Mouse (Mus musculus) heart, adult 9 months (tissue): ENCODE results near the gene F2rl2.

Experiments used
- DNase-seq, 2 experiments: peaks; one replicate each; pipeline ENCODE4 v3.0.0; 2022; ENCODE audit warnings: low spot score in 2 of 2

F2rl2 gene

DNA sequence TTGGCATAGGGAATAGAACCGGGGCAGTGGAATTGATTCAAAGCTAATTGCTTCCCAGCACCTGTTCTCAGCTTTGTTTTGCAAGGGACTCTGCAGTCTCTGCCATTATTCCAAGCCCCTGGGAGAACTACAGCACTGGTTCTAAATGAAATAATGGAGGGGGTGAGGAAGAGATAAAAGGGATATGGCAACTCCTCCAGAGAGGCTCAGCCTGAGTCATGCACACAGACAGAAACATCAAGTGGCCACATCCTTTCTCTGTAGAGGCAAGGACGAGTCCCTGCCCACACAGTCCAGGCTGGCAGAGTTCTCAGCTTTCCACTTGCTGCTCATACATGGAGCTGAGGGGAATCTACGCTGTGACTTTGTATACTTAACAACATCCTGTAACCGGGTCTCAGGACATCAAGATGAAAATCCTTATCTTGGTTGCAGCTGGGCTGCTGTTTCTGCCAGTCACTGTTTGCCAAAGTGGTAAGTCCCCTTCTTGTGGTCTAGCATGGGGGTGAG is at the start of gene F2rl2:
TSS of gene F2rl2 (plus strand) at position 200 of the 510 bp plus-strand sequence.
- no peak for DNase-seq

- DNase-seq, result no peak
Observed at GRCm38 (mm10) chr13:95647248-95647647, 49.4 kb upstream of the F2rl2 start.

GRCm38 (mm10) chr13:95649941-95650340 is 46.7 kb upstream of the F2rl2 start:
- DNase-seq, result no peak

DNA sequence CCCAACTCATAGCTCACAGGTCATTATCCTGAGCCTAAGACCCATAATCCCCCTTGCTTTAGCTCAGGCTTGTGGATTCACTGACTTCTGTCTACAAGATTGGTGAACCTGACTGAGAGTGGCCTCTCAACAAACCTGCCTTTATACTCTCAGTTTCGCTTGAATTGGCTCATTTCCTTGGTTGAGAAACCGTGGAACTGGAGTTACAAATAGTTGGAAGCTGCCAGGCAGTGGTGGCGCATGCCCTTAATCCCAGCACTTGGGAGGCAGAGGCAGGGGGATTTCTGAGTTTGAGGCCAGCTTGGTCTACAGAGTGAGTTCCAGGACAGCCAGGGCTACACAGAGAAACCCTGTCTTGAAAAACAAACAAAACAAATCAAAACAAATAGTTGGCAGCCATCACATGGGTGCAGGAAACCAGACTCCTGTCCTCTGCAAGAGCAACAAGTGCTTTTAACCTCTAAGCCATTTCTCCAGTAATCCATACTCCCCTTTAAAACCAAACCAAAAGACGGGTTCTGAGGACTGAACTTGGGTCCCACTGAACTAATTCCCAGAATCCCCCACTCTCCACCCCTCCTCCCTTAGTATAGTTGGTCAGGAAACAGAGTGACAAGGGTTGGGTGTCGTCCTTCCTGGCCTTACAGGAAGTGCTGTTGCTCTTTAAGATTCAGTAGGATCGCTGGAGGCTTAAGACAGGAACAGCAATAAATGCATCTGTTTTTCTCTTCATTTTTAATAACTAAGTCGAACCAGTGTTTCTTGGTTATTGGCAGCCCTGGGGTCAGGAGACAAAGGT is 44.6 kb upstream of the F2rl2 start:
- DNase-seq, result no peak

DNA sequence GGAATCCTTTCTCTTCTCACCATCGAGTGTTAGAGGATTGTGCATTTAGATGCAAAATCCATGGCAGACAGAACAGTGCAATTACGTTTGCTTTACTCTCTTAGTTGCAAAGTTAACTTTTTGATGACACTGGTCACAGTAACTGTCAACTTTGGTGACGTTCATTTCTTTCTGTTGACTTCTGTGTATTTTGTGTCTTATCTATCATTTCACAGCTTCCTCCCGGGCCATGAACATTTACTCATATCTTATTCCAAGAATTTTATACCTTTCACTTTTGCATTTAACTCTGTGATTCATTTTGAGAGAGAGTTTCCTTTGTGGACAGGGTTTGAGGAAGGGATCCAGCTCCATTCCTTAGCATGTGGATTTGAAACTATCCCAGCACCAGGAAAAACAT is 43.0 kb upstream of the F2rl2 start:
- no peak for DNase-seq

GRCm38 (mm10) chr13:95655284-95655683 is 41.4 kb upstream of the F2rl2 start:
- peak in 1 of 2 experiments; percentile 24 for DNase-seq

- no peak for DNase-seq
Observed at GRCm38 (mm10) chr13:95657171-95657570, 39.5 kb upstream of the F2rl2 start.

GRCm38 (mm10) chr13:95659432-95659831 is 37.2 kb upstream of the F2rl2 start:
- peak; percentile 31 to 52 for DNase-seq

DNA sequence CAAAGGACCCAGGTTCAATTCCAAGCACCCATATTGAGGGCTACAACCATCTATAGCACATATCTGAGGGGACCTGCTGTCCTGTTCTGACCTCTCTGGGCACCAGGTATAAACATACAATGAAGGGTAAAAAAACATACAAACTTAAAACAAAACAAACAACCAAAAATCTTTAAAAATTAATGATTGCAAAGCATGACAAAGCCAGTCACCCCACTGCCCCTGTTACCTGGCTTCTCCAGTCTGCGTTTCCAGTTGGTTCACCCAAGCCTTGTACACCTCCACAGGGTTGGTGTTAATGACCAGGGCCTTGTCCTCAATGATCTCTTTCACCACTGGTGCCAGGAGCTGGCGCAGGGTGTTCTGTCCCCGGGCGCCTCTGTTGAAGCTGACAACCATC is 32.8 kb upstream of the F2rl2 start:
- DNase-seq, result no peak

- DNase-seq, result no peak
Observed at GRCm38 (mm10) chr13:95665644-95666356, 30.9 kb upstream of the F2rl2 start.

DNA sequence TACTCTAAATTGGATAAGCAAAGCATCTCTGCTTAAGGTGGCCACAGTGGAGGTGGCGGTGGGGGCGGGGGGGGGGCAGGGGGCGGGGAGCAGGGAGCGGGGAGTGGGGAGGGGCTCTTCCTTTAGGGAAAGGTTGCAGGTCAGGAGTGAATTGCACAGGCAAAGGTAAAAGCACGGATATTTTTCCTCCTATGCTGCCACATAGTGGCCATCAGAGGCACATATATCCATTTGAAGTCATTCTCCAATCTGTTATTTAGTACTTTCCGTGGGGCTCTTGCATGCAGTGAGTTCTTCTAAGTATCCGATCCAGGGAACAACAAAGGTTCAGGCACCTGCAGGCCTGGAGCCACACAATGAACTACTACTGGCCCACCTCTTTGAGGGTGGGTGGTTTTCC is 29.4 kb upstream of the F2rl2 start:
- peak in 1 of 2 experiments; percentile 12 for DNase-seq

- no peak for DNase-seq
Observed at GRCm38 (mm10) chr13:95670534-95670933, 26.1 kb upstream of the F2rl2 start.

DNA sequence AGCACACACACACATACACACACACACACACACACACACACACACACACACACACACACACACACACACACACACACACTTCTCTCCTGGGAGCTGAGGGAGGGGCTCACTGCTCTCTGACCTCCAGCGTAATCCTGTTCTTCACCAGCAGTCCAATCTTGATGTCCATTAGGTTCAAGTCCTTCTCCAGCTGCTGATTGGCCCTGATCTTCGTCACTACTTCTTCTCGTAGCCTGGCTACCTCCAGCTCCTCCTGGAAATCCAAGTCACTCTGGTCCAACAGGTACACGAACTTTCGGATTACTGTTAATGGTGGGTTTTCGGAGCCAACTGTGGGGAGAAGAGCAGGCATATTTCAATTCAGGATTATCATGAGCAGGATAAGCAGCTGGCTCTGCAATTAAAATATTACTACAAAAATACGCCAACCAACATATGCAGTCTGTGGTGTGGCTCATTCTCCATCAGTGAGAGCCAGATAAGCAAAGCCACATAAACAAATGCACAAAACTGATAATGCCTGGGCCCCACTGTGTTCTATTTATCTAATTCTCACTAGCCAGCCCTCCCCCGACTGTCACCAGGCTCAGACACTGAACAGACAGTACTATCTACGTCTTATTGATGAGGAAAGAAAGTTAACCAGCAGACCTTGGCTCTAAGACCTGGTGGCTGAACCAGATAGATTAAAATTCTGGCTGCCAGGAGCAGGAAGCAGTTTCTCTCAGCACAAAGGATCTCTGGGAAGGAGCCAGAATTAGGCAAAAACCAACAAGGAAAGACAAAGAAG is 25.4 kb upstream of the F2rl2 start:
- peak in 1 of 2 experiments; percentile 13 for DNase-seq

DNA sequence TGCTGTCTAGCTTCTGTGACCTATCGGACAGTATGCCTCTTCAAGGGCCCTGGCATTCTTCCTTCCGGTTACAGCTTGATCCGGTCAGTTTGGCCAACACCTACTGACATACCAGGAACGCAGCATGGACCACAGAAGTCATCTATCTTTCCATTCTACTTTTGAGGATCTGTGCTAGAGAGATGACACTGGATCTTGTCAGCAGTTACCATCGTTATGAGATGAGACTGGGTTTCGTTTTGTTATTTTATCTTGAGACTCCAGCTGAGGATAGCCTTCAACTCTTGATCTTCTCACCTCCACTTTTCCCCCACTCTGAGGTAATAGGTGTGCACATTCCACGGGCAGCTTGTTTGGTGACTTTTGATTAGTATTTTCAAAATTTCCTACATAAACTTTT is 24.3 kb upstream of the F2rl2 start:
- no peak for DNase-seq

DNA sequence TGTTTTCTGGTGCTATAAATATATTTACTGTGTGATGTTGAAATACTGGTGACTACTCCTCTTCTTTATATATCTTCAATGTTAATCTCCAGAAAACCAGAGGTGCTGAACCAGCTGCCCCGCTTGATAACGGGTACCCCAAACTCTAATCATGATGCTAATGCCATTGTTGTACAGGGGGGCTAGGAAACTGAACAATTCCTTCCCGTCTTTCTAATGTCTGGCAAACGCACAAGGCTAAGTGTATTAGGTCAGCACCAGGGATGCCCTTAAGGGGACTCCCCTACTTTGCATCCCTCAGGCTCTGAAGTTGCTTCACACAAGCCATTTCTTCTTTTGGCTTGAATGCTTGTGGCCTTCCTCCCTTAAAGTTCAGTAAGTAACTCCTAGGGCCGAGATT is 17.6 kb upstream of the F2rl2 start:
- DNase-seq, result no peak

DNA sequence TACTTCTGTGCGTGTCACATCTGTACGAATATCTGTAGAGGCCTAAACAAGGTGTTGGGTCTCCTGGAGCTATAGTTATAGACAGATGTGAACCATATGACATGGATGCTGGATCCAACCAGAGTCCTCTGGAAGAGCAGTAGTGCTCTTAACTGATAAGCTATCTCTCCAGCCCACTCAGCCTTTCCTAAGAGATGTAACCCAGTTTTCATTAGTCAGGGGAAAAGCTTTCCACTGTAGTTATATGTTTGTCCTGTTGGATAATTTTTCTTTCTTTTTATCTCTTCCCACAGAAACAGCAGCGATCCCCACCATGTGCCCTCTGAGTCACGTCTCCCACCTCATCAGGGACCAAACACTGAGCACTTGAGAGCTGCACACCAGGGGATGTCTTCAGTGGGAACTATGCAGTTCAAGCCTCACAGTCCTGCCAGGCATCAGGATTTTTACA is 17.1 kb upstream of the F2rl2 start:
- no peak for DNase-seq

GRCm38 (mm10) chr13:95684656-95685244 is 11.9 kb upstream of the F2rl2 start:
- no peak for DNase-seq

DNA sequence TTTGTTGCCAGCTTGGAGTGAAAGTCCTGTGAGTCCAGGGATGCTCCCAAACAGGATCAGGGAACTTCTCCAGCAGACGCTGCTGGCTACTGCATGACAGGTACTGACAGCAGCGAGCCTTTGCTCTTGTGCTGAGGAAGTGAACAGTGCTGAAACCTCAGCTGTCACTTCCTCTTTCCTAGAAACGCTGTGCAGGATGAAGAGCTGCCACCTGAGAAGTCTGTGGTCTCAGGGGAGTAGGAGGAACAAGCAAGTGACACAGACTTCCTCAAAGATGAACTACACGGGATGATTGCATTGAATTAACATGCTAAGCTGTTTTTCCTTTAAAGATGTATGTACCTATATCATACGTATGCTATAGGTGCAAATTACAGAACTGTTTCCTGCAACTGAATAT is 10.9 kb upstream of the F2rl2 start:
- DNase-seq, result peak in 1 of 2 experiments; percentile 4

- no peak for DNase-seq
Observed at GRCm38 (mm10) chr13:95688576-95688975, 8.1 kb upstream of the F2rl2 start.

- no peak for DNase-seq
Observed at GRCm38 (mm10) chr13:95692201-95692600, 4.5 kb upstream of the F2rl2 start.

GRCm38 (mm10) chr13:95696120-95696653 is 466 bp upstream of the F2rl2 start:
- DNase-seq, result no peak
